Mouse (Mus musculus) heart, postnatal 14 days (tissue): ENCODE results near the gene Chid1. TPM values are rescaled to one million over a fixed set of nuclear protein-coding genes. Genes with fewer than 3 reads are reported as not detected.
A peak's percentile ranks its signal among the peaks of the same experiment; 100 is the strongest.

Source experiments
- DNase-seq, 2 experiments: peaks; one replicate each; pipeline ENCODE4 v3.0.0; 2021 to 2022
- intact Hi-C: fragments of 180-260 bp; cut with DNase I; formaldehyde crosslinking; loops from one replicate; pipeline ENCODE4 v1.15.1; 2025
- total RNA-seq, 2 experiments: library from RNA; stranded (reverse); gene quantifications; 2 replicates each; pipeline ENCODE4 v1.2.3; 2021

Gene Chid1
- total RNA-seq, 2 experiments from 2014 or later: 42.6 to 42.8 TPM

GRCm38 (mm10) chr7:141560471-141560870 is 20.8 kb upstream of the Chid1 start:
- intact Hi-C loops: loop anchor here (5.0 kb wide), 1 partner anchor 52 kb away; no protein-coding TSS in a partner anchor
- DNase-seq: no peak

GRCm38 (mm10) chr7:141559726-141560325 is 20.2 kb upstream of the Chid1 start:
- DNase-seq: no peak
- intact Hi-C loops: loop anchor here (2.0 to 5.0 kb wide), 2 partner anchors 19 to 52 kb away; no protein-coding TSS in a partner anchor

- intact Hi-C loops: loop anchor here (2.0 kb wide), 1 partner anchor 18 kb away; no protein-coding TSS in a partner anchor
- no peak for DNase-seq
These were observed 19.3 kb upstream of the Chid1 start for GRCm38 (mm10) chr7:141558946-141559345.

GRCm38 (mm10) chr7:141558329-141558776 is 18.7 kb upstream of the Chid1 start:
- intact Hi-C loops: loop anchor here (2.0 kb wide), 1 partner anchor 18 kb away; no protein-coding TSS in a partner anchor
- no peak for DNase-seq

GRCm38 (mm10) chr7:141550464-141550863 is 10.8 kb upstream of the Chid1 start:
- intact Hi-C loops: no loop called here
- no peak for DNase-seq

- intact Hi-C loops: no loop called here
- DNase-seq: no peak
These were observed 9.9 kb upstream of the Chid1 start for GRCm38 (mm10) chr7:141549432-141550061.

- no peak for DNase-seq
- intact Hi-C loops: no loop called here
These were observed 5.0 kb upstream of the Chid1 start for GRCm38 (mm10) chr7:141544654-141545053.

- no peak for DNase-seq
- intact Hi-C loops: no loop called here
These were observed 2.9 kb upstream of the Chid1 start for GRCm38 (mm10) chr7:141542588-141542987.

- intact Hi-C loops: loop anchor here (2.0 kb wide), 1 partner anchor 17 kb away; no protein-coding TSS in a partner anchor
- no peak for DNase-seq
These were observed 2.0 kb upstream of the Chid1 start for GRCm38 (mm10) chr7:141541681-141542080.

GRCm38 (mm10) chr7:141540312-141541081 is 840 bp upstream of the Chid1 start:
- peak; percentile 61 to 67 for DNase-seq
- intact Hi-C loops: loop anchor here (2.0 kb wide), 1 partner anchor 18 kb away; no protein-coding TSS in a partner anchor

- no peak for DNase-seq
- intact Hi-C loops: no loop called here
These were observed 653 bp downstream of the Chid1 start for GRCm38 (mm10) chr7:141538852-141539555.

- intact Hi-C loops: no loop called here
- no peak for DNase-seq
These were observed 4.1 kb downstream of the Chid1 start for GRCm38 (mm10) chr7:141535570-141535969.

- intact Hi-C loops: loop anchor here (1.0 to 10.0 kb wide), 3 partner anchors 45 to 291 kb away; no protein-coding TSS in a partner anchor
- no peak for DNase-seq
These were observed 14.1 kb downstream of the Chid1 start for GRCm38 (mm10) chr7:141525580-141525925.

- peak; percentile 79 to 85 for DNase-seq
- intact Hi-C loops: loop anchor here (1.0 to 10.0 kb wide), 3 partner anchors 45 to 290 kb away; no protein-coding TSS in a partner anchor
These were observed 14.7 kb downstream of the Chid1 start for GRCm38 (mm10) chr7:141524760-141525579.

GRCm38 (mm10) chr7:141524271-141524670 is 15.4 kb downstream of the Chid1 start:
- DNase-seq: no peak
- intact Hi-C loops: loop anchor here (2.0 to 10.0 kb wide), 2 partner anchors 115 to 289 kb away; no protein-coding TSS in a partner anchor

- intact Hi-C loops: loop anchor here (10.0 kb wide), 1 partner anchor 288 kb away; no protein-coding TSS in a partner anchor
- DNase-seq: no peak
These were observed 16.6 kb downstream of the Chid1 start for GRCm38 (mm10) chr7:141523007-141523406.

- no peak for DNase-seq
- intact Hi-C loops: loop anchor here (10.0 kb wide), 1 partner anchor 285 kb away; no protein-coding TSS in a partner anchor
These were observed 19.9 kb downstream of the Chid1 start for GRCm38 (mm10) chr7:141519795-141520194.

GRCm38 (mm10) chr7:141518926-141519325 is 20.7 kb downstream of the Chid1 start:
- no peak for DNase-seq
- intact Hi-C loops: no loop called here

- intact Hi-C loops: no loop called here
- DNase-seq: no peak
These were observed 21.4 kb downstream of the Chid1 start for GRCm38 (mm10) chr7:141518296-141518695.
